Mouse (Mus musculus) forebrain, embryonic 13.5 days (tissue): ENCODE measurements at regions not wholly inside any gene's neighbourhood (a gene's known extent, or its start where the extent isn't known, plus 50 kb on each side); places are given as distances from the start of the nearest gene placed in this dataset.

Experiments used
- ATAC-seq: fragments of 200-750 bp; cut with Nextera tagmentation; 2 replicates; pipeline ENCODE4 v1.8.0; 2017
- H3K27ac ChIP-seq: fragments of 300-500 bp; sonication (generic); 2 replicates; pipeline ENCODE4 v1.5.1; 2015; ENCODE audit warnings: inconsistent platforms, mild to moderate bottlenecking, moderate library complexity
- H3K27me3 ChIP-seq: fragments of 300-500 bp; sonication (generic); 2 replicates; pipeline ENCODE4 v1.6.1; 2015; ENCODE audit warnings: mild to moderate bottlenecking, inconsistent platforms
- H3K36me3 ChIP-seq: fragments of 300-500 bp; sonication (generic); 2 replicates; pipeline ENCODE4 v1.6.1; 2015; ENCODE audit warnings: mild to moderate bottlenecking, inconsistent platforms; ENCODE audit not compliant: poor library complexity, severe bottlenecking
- H3K4me1 ChIP-seq: fragments of 300-500 bp; sonication (generic); 2 replicates; pipeline ENCODE4 v1.6.1; 2015; ENCODE audit warnings: inconsistent platforms
- H3K4me2 ChIP-seq: fragments of 300-500 bp; sonication (generic); 2 replicates; pipeline ENCODE4 v1.6.1; 2015; ENCODE audit warnings: inconsistent platforms, mild to moderate bottlenecking, moderate library complexity
- H3K4me3 ChIP-seq: fragments of 300-500 bp; sonication (generic); 2 replicates; pipeline ENCODE4 v1.5.1; 2015; ENCODE audit warnings: mild to moderate bottlenecking, inconsistent platforms
- H3K9ac ChIP-seq: fragments of 300-500 bp; sonication (generic); 2 replicates; pipeline ENCODE4 v1.6.1; 2015; ENCODE audit warnings: mild to moderate bottlenecking, inconsistent platforms
- H3K9me3 ChIP-seq: fragments of 300-500 bp; sonication (generic); replicated peaks from 2 replicates; pipeline ENCODE4 v1.6.1; 2016; ENCODE audit warnings: inconsistent platforms
- WGBS: fragments of 180-500 bp; shearing (Covaris S2); methylation state at CpG from one replicate; pipeline ENCODE4 v1.1.7; 2015; 5-methylcytosine and 5-hydroxymethylcytosine counted together

- no peak overlapping the region for H3K4me3 ChIP-seq
- no peak overlapping the region for H3K4me2 ChIP-seq
- WGBS: 49% methylated on average over 8 of the region's 8 CpGs
- no peak overlapping the region for H3K9ac ChIP-seq
- H3K27ac ChIP-seq: no peak overlapping the region
- no peaks in the 10 kb centered on the region for H3K9me3 ChIP-seq
- no peaks in the 10 kb centered on the region for H3K27me3 ChIP-seq
- H3K36me3 ChIP-seq: no peaks in the 10 kb centered on the region
- no peak for ATAC-seq
- no peaks in the 10 kb centered on the region for H3K4me1 ChIP-seq
These were observed 237.8 kb upstream of the Tle4 start for GRCm38 (mm10) chr19:14835629-14836028.

GRCm38 (mm10) chr19:14816354-14816753, 218.5 kb upstream of the Tle4 start:
- 87% methylated on average over 3 of the region's 3 CpGs for WGBS
- Histone ChIP-seq H3K4me2 (no peak overlapping the region), H3K9ac (no peak overlapping the region), H3K4me1 (no peaks in the 10 kb centered on the region), H3K9me3 (no peaks in the 10 kb centered on the region), H3K36me3 (no peaks in the 10 kb centered on the region), H3K4me3 (no peak overlapping the region), H3K27me3 (no peaks in the 10 kb centered on the region), H3K27ac (no peak overlapping the region)
- ATAC-seq: no peak

- WGBS: 45% methylated on average over 6 of the region's 6 CpGs
- ATAC-seq: no peak
These were observed 208.9 kb upstream of the Tle4 start for GRCm38 (mm10) chr19:14806787-14807186.

GRCm38 (mm10) chr19:14802909-14803650, 205.2 kb upstream of the Tle4 start:
- peaks cover 4% of the 10 kb centered on the region; the same call in 1 of the 2 replicates for H3K27me3 ChIP-seq
- peaks cover 18% of the 10 kb centered on the region for H3K4me1 ChIP-seq
- WGBS: 20% methylated on average over 5 of the region's 5 CpGs
- no peaks in the 10 kb centered on the region for H3K9me3 ChIP-seq
- no peak overlapping the region; the same call in 1 of the 2 replicates for H3K27ac ChIP-seq
- no peak overlapping the region for H3K4me2 ChIP-seq
- 0 out of 2 replicates have a peak, but pooled peaks have one; percentile 41 for ATAC-seq
- H3K36me3 ChIP-seq: no peaks in the 10 kb centered on the region
- no peak overlapping the region for H3K4me3 ChIP-seq
- no peak overlapping the region for H3K9ac ChIP-seq

More at GRCm38 (mm10) chr19:14806787-14807186, 208.9 kb upstream of the Tle4 start:
- peaks cover 18% of the 10 kb centered on the region for H3K4me1 ChIP-seq
- no peak overlapping the region for H3K9ac ChIP-seq
- no peak overlapping the region for H3K4me2 ChIP-seq
- H3K36me3 ChIP-seq: no peaks in the 10 kb centered on the region
- no peak overlapping the region for H3K4me3 ChIP-seq
- no peaks in the 10 kb centered on the region for H3K9me3 ChIP-seq
- H3K27ac ChIP-seq: no peak overlapping the region
- no peaks in the 10 kb centered on the region for H3K27me3 ChIP-seq

GRCm38 (mm10) chr19:14801669-14802068, 203.8 kb upstream of the Tle4 start:
- WGBS: 81% methylated on average over 8 of the region's 8 CpGs
- no peak overlapping the region for H3K27ac ChIP-seq
- H3K4me1 ChIP-seq: peaks cover 14% of the 10 kb centered on the region
- peaks cover 8% of the 10 kb centered on the region; the same call in 1 of the 2 replicates for H3K27me3 ChIP-seq
- H3K4me3 ChIP-seq: no peak overlapping the region
- no peaks in the 10 kb centered on the region for H3K9me3 ChIP-seq
- no peak overlapping the region for H3K4me2 ChIP-seq
- no peaks in the 10 kb centered on the region for H3K36me3 ChIP-seq
- H3K9ac ChIP-seq: no peak overlapping the region
- no peak for ATAC-seq

GRCm38 (mm10) chr19:14799002-14799401, 201.2 kb upstream of the Tle4 start:
- 93% methylated on average over 6 of the region's 6 CpGs for whole genome bisulfite sequencing
- no peak overlapping the region for H3K4me3 ChIP-seq
- H3K4me2 ChIP-seq: no peak overlapping the region
- H3K27ac ChIP-seq: no peak overlapping the region
- no peak overlapping the region for H3K9ac ChIP-seq
- no peak for ATAC-seq
- no peaks in the 10 kb centered on the region for H3K9me3 ChIP-seq
- peaks cover 11% of the 10 kb centered on the region; the same call in 1 of the 2 replicates for H3K27me3 ChIP-seq
- peaks cover 13% of the 10 kb centered on the region; the same call in 1 of the 2 replicates for H3K4me1 ChIP-seq
- no peaks in the 10 kb centered on the region for H3K36me3 ChIP-seq

GRCm38 (mm10) chr19:14798417-14798816, 200.6 kb upstream of the Tle4 start:
- H3K27ac ChIP-seq: no peak overlapping the region
- no peak overlapping the region for H3K4me3 ChIP-seq
- 80% methylated on average over 7 of the region's 7 CpGs for WGBS
- no peaks in the 10 kb centered on the region for H3K9me3 ChIP-seq
- peaks cover 15% of the 10 kb centered on the region; the same call in 1 of the 2 replicates for H3K27me3 ChIP-seq
- H3K4me1 ChIP-seq: peaks cover 11% of the 10 kb centered on the region; the same call in 1 of the 2 replicates
- ATAC-seq: no peak
- H3K9ac ChIP-seq: no peak overlapping the region
- H3K36me3 ChIP-seq: no peaks in the 10 kb centered on the region
- H3K4me2 ChIP-seq: no peak overlapping the region

GRCm38 (mm10) chr19:14795910-14796309, 198.1 kb upstream of the Tle4 start:
- Histone ChIP-seq H3K36me3 (no peaks in the 10 kb centered on the region), H3K4me3 (no peak overlapping the region), H3K9ac (no peak overlapping the region), H3K4me2 (no peak overlapping the region), H3K9me3 (no peaks in the 10 kb centered on the region), H3K27ac (no peak overlapping the region), H3K4me1 (no peaks in the 10 kb centered on the region), H3K27me3 (peaks cover 19% of the 10 kb centered on the region)
- WGBS: 89% methylated on average over 5 of the region's 5 CpGs
- ATAC-seq: no peak

- H3K4me1 ChIP-seq: 0 out of 2 replicates have a peak, but pooled peaks cover 4% of the 10 kb centered on the region
- no peak overlapping the region for H3K4me2 ChIP-seq
- no peak for ATAC-seq
- 95% methylated on average over 1 of the region's 1 CpGs for WGBS
- H3K36me3 ChIP-seq: no peaks in the 10 kb centered on the region
- H3K4me3 ChIP-seq: no peak overlapping the region
- no peak overlapping the region for H3K27ac ChIP-seq
- H3K9me3 ChIP-seq: no peaks in the 10 kb centered on the region
- no peak overlapping the region for H3K9ac ChIP-seq
- peaks cover 14% of the 10 kb centered on the region for H3K27me3 ChIP-seq
These were observed 192.1 kb upstream of the Tle4 start for GRCm38 (mm10) chr19:14789992-14790391.

- no peak for ATAC-seq
- H3K9me3 ChIP-seq: no peaks in the 10 kb centered on the region
- no peak overlapping the region for H3K27ac ChIP-seq
- H3K4me1 ChIP-seq: 0 out of 2 replicates have a peak, but pooled peaks cover 4% of the 10 kb centered on the region
- no peak overlapping the region for H3K9ac ChIP-seq
- no peaks in the 10 kb centered on the region for H3K36me3 ChIP-seq
- no peak overlapping the region for H3K4me3 ChIP-seq
- H3K4me2 ChIP-seq: no peak overlapping the region
- peaks cover 17% of the 10 kb centered on the region for H3K27me3 ChIP-seq
- WGBS: 88% methylated on average over 4 of the region's 4 CpGs
These were observed 190.8 kb upstream of the Tle4 start for GRCm38 (mm10) chr19:14788630-14789029.

GRCm38 (mm10) chr19:14786868-14787267, 189.0 kb upstream of the Tle4 start:
- Histone ChIP-seq H3K4me1 (0 out of 2 replicates have a peak, but pooled peaks cover 4% of the 10 kb centered on the region), H3K9me3 (no peaks in the 10 kb centered on the region), H3K4me2 (no peak overlapping the region), H3K27me3 (peaks cover 19% of the 10 kb centered on the region; the same call in 1 of the 2 replicates), H3K36me3 (no peaks in the 10 kb centered on the region), H3K27ac (no peak overlapping the region), H3K9ac (no peak overlapping the region), H3K4me3 (no peak overlapping the region)
- no peak for ATAC-seq
- WGBS: 78% methylated on average over 8 of the region's 8 CpGs

- H3K4me3 ChIP-seq: no peak overlapping the region
- H3K9ac ChIP-seq: no peak overlapping the region
- 0 out of 2 replicates have a peak, but pooled peaks cover 4% of the 10 kb centered on the region for H3K4me1 ChIP-seq
- H3K27ac ChIP-seq: no peak overlapping the region
- ATAC-seq: no peak
- peaks cover 27% of the 10 kb centered on the region for H3K27me3 ChIP-seq
- no peaks in the 10 kb centered on the region for H3K36me3 ChIP-seq
- H3K4me2 ChIP-seq: no peak overlapping the region
- no peaks in the 10 kb centered on the region for H3K9me3 ChIP-seq
- WGBS: 21% methylated on average over 3 of the region's 3 CpGs
These were observed 187.8 kb upstream of the Tle4 start for GRCm38 (mm10) chr19:14785661-14786060.
